Mouse (Mus musculus) WW6 (cell line): ENCODE results near the gene Rad51b.

Experiments
- DNase-seq: peaks from one replicate; pipeline ENCODE4 v3.0.0-alpha.2; 2013; ENCODE audit warnings: low read depth, low spot score

Gene Rad51b

DNA sequence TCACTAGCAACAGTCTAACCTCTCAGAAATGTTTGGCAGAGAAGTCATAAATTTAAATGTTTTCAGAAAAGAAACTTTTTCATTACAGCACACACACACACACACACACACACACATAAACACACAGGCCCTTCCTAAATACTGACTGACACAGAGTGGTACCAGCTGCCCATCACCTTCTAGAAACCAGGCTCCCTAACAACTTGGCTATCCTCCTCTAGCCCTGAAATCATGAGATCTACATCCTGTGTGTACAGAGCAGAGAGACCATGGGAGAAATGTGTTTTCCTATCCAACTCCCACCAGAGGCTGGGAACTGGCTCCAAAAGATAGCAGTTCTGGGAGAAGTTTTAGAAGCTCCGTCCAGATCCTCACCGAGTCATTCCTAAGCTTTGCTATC is 464.1 kb downstream of the Rad51b start:
- no peak for DNase-seq

DNA sequence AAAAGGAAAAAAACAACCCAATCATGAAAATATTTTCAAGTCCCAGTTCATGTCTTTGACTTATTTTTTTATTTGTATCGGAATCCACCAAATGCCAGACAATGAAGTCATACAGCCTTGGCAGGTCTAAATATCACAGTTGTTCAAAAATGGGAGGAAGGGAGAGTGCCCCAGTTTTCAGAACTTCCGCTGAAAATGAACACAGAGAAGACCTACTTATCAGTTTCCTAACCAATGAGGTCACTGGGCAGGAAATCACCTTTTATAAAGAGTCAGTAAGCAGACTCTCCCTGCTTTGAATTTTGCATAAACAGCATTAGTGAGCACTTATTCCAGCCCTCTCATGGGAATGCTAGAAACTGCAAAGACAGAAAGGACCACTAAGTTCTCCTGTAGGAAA is 465.0 kb downstream of the Rad51b start:
- DNase-seq, result no peak

DNA sequence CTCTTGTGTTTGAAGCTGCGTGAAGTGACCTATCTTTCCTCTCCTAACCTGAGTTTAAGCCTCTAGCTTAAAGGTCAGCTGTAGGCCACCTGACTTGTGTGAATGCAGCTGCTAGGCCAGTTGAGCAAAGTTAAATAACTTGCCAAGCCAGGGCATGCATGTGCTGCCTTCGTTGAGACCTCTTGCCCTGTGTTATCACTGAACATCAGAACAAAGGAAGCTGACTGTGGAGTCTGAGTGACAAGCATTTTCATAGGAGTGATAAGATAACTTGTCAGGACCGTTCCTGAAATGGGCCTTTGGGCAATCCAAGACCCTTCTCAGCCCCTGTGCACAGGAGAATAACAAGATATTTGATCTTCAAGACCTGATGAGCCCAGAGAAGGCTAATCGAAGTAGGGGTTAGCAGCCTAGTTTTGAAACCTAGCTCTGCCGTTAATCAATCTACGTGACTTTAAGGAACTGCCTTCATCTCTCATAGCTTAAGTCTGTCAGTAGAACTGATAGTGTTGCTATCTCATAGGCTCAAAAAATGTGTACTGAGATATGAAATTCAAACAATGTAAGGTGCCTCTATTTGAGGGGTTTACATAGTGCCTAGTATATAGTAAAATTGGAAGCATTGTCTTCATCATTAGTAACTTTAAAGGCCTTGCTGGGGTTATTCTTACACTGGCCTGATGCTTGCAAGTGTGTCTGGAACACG is 465.6 kb downstream of the Rad51b start:
- DNase-seq, result no peak

DNA sequence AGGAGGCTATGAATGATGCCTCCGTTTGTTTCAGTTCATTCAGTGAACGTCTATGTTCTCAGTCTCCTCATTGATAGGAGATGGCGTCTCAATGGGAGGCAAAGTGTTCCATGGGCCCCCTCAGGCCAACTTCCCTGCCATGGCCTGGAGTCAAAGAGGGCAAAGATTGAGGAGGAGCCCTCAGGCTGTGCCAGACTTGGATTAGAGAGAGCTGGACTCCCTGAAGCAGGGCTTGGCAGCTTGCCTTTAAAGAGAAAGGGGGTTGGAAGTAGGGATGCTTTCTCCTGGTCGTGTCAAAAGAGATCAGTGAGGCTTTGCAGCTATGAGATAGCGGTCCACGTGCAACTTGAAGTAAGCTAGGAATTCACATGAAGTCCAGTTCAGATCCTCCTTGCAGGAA is 469.0 kb downstream of the Rad51b start:
- no peak for DNase-seq

DNA sequence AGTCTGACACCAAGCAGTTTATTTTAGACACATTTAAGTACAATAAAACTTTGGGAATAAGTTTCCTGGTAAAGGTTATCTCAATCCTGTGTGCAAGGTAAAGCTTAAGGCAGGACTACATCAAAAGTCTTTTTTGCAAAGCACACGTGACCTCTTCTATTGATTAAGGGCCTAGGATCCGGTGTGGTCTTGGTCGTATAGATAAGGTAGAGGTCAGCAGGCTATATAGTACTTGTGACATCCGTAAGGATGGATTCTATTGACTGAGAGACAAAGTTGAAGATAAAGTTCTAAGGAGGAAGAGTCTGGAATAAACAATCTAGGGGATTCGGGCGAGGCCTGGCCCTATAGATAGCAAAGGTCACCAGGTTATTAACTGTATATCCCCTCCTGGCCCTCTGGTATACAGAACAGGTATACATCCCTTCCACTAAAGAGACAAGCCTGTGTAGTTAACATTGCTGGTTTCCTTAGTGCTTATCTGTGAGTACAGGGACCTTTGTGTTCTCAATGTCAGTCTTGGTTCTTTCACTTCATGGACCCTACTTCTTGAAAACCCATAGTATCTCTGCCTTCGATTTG is 471.8 kb downstream of the Rad51b start:
- DNase-seq, result no peak

DNA sequence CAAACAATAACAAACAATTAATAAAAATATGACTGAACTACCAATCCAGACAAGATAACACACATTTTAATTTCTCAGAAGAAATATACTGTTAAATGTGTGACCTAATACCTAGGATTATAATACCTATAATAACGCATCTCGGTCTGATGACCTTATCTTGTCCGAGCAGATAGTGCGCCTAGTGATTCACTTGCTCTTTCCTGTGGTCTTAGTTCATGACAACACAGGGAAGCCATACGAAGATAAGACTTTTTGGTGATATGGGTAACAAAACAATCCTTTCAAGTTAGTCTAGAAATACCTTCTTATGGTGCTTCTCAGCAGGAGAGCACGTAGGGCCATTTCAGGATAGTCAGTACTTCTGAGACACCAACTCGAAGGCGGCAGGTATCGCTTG is 472.7 kb downstream of the Rad51b start:
- DNase-seq, result no peak

DNA sequence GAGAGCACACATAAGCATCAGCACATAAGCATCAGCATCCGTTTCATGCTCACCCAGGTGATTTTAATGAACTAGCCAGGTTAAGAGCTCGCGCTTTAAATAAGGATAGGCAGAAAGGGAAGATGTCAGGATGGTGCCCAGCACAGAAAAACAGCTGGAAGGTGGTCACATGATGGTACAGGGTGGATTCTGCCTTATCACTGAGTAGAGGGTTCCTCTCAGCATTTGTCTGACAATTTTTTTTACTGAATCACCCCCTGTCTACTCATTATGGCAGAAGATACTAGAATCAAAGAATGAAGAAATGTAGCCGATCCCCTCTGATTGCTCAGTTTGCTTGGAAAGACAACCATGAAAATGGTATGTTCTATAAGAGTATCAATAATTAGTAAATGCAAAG is 474.1 kb downstream of the Rad51b start:
- no peak for DNase-seq

DNA sequence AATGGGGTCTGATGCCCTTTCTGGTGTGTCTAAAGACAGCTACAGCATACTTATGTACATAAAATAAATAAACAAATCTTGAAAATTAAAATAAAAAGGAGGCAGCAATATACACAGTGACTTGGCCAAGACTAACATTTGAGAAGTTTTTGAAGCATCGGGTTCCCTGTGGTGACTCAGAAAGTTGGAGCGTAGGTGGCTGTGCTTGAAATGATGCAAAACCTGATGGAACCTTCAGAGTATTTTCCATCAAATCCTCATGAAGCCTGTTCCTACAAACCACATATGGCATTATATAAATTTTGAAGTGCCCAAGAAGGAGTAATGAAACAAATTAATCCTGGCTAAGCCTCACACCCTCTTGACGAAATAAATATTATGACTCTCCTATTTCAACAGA is 474.7 kb downstream of the Rad51b start:
- no peak for DNase-seq

DNA sequence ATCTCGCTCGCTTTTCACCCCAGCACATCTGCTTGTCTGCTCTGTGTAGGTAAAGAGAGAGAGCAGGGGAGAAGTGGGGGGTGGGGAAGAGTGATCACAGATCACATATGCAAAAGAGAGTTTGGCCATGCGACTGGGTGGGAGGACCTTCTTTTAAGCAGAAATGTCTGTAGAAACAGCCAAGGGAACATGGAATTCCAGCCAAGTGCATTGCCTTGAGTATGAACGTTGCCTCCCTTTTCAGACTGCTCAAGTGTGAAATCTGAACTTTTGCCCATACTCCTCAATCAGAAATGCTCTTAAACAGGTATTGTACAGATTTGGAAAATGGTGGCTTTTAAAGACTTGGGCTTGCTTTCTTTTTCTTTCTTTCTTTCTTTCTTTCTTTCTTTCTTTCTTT is 476.2 kb downstream of the Rad51b start:
- no peak for DNase-seq

DNA sequence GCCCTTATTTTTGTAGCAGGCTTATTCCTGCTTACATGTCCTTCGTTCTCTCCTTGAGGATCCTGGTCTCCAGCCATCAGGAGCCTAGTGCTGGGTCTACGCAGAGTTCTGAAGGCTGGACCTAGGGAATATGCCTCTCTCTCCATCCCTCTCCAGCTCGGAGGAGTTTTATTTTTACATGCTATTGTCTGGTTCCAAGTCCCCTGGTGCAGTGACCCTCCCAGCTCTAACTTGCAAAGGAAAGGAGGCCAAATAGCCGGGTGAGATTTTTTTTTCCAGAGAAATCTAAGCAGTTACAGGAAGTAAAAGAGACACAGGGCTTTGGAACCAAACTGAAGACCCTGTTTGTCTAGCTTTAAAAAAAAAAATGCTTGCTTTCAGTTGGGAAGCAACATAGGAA is 477.5 kb downstream of the Rad51b start:
- DNase-seq, result no peak

DNA sequence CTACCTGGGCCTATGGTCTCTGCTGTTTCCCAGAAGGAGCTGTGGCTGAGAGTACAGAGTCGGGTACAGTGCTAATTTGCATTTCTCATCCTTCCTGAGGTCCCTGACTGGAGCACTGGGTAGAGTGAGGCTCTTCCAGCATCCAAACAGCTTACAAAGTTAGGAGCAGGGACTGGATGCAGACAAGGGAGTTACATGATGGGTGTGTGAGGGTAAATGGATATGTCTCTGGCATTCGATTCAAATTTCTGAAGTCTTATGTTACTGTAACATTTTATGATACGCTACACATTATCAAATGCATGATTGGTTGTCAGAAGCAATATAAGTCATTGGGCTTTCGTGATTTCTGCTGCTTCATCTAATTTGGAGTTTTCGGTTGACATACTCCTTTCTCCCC is 479.7 kb downstream of the Rad51b start:
- DNase-seq, result no peak

DNA sequence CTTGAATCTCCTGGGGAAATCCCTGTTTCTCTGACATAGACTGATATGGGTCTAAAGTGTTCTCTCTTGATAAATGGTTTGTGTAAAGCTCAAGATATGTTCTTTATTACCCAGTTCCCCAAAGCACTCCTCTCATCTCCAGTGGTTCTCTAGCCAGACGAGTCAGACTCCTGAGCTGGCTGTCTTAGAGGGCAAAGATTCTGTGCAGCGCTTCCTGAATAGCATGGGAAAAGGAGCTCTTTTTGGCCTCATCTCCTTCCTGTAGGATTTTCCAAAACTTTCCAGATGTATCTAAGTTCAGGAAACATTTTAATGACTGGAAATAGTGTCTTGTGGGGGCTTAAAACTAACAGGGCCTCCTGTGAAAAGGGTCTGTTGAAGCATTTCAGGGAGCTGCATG is 483.7 kb downstream of the Rad51b start:
- no peak for DNase-seq

DNA sequence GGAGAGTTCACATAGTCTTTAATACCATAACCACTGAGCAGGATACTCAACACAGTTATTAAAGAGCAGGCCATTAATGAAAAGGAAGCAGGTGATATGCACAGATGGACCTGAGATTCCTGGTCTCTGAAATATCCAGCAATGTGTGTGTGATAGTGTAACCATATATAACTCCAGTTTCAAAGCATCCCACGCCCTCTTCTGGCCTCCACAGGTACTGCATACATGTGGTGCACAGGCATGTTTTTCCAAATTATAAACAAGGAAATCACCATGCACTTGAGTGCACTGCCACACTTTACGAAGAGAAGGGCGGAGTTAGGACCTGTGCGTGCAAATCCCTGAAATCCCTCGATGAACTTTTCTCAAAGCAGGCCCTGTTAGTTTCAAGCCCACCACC is 484.7 kb downstream of the Rad51b start:
- no peak for DNase-seq

DNA sequence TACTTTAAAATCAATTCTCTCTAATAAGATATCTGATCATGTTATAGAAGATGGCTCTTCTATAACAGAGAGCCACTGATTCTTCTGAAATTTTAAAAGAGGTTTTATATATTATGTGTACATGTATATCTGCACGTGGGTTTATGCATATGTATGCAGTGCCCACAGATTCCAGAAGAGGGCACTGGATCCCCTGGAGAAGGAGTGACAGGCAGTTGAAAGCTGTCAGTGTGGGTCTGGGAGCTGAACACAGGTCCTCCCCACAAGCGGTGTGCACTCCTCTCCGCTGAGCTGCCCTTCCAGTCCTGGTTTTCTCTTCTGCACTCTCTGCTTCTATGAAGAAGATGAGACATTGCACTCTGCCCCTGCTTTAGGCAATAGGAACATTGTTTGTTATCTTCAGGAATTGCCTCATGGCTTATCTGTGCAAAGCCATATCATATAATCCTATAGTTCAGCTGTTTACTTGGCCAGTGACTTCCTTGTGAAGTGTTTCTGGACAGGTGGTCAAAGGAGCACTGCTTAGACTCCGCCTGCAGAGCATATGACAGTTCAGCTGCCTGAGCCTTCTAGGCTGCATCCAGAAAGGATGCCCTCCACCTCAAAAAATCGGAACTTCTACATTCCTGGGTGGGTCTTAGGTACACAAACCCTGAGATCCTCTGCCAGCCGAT is 485.5 kb downstream of the Rad51b start:
- no peak for DNase-seq

DNA sequence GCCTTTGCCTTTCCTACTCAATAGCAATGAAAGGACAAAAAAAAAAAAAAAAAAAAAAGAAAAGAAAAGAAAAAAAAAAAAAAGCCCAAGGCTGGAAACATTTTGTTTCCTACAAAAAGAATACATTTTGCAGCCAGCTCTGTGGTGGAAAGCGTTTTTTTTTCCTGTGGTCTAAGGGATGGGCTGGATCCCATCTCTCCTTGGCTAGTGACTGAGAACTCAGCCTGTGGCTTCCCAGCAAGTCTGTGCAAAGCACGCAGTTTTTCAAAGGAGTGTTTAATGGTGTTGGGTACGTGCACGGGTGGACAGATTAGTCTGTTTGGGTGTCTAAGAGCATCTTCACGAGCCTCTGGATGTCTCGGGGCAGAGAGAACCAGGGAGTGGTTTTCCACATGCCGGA is 487.1 kb downstream of the Rad51b start:
- no peak for DNase-seq

DNA sequence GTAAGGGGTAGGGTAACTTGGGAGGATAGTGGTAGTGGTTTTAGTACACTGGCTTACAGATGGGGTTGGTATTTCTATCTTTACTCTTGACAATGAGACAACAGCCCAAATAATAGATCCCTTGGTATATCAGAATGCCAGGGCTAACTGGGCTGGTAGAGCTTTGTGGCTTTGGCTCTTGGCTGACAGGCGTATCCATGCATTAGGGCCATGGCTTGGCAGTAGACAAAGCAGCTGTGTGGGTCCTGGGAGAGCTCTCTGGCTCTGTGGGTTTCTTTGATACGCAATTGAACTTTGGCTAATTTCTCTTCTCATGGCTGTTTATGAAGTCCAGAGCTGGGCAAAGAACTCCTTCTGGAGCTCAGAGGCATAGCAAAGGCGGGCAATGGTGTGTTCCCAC is 488.6 kb downstream of the Rad51b start:
- no peak for DNase-seq

DNA sequence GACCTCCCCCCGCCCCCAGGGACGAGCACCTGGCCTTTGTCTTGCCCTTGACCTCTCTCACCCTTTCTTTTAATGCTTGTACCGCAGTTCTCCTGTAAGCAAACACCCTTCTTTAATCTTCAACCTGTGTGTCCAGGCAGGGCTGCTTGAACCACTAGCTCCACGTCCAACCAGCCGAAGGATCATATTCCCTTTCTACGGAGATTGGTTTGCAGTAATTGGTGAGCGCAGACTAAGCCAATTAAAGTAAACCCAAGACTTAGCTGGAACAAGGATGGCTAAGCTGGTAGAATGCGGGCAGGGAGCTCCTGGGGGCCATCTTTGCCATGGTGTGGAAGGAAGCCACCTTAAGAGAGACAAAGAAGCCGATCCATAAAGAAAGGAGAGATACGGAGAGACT is 490.5 kb downstream of the Rad51b start:
- DNase-seq, result no peak

DNA sequence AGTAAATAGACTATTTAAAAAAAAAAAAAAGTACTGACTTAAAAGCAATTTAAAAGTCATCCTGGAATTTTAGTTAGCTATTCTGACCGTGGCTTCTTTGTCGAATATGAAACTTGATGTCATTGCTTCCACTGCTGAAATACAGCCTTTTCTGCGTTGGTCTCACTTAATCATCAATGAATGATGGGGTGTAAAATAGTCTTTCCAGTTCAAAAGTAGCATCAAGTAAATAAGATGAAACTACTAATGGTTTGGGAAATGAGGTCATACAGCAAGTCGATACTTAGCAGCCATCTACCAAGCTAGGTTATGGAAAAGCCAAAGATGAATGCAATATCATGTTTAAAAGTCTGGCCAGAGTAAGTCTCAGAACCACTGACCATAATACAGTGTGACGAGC is 491.3 kb downstream of the Rad51b start:
- DNase-seq, result no peak

DNA sequence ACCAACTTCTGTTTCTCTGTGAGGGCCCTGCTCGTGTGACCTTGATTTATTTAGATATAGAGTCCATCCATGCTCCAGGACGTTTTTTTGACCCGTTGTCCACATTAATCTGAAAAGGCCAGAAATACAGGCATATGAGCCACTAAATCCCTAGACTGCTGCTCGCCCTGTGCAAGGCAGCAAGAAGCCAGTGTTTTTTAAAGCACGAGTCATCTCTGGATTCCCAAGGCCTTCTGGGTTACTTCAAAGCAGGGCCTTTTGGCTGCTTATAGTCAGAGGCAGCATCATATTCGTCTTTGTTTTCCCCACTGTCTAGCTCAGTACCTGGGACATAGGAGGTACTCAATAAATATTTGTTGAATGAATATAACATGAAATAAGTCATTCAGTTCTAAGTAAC is 492.4 kb downstream of the Rad51b start:
- DNase-seq, result no peak

DNA sequence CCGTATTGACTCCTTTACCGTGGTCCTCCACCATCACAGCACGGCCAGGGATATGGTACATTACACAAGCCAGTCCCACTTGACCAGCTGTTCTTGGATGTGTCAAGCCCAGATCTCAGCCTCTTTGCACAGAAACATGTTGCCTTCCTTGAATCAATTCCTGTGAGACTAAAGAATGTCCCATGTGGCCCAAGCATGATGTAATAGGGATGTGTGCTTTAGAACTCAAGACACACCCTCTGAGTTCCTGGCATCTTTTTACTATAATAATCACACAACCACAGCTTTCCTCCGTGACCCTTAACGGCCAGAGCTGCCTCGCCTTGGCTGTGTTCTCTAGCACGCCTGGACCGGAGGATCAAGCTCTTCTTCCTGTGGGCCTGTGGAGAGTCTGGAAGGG is 496.3 kb downstream of the Rad51b start:
- DNase-seq, result no peak

DNA sequence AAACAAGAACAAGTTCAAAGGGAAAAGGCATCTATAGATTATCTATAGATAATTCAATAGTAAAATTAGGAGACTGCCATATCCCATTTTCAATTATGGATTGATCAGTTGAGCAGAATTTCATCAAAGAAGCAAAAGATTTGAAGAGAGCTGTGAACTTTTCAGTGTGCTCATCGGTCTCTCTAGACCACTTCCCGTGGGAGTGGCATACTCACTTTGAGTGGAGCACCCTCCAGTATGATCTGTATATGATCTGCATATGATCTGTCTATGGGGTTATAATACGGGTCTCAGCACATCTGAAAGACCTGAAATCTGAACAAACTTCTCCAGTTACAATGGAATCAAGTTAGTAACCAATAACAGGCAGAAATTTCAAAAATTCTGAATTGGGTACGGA is 497.7 kb downstream of the Rad51b start:
- no peak for DNase-seq

DNA sequence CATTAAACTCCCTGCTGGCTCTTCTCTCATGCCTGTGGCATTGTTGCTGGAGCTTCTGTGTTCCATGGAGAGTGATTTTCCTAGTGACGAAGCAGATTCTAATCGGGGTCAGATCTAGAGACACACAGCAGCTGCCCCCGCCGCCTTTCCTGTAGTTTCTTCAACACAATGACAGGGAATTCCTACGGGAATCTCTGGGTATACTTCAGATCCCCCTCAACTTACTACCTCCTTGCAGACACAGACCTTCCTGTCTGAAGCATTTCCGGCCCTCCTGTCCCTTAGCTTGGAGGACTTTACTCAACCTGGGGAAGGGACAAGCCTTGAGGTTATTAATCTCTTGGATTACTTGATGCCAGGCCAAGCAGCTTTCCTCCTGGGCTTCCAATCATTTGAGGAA is 499.2 kb downstream of the Rad51b start:
- no peak for DNase-seq
